Mouse (Mus musculus) erythroblast, embryonic 14.5 days (primary cell): ENCODE results near the gene Nfkbid. TPM values are rescaled to one million over a fixed set of nuclear protein-coding genes. Genes with fewer than 3 reads are reported as not detected.

ENCODE experiments used
- H3K27me3 ChIP-seq: 2 replicates; pipeline ENCODE4 v1.6.1; 2012; ENCODE audit warnings: inconsistent platforms; ENCODE audit not compliant: control insufficient read depth
- H3K36me3 ChIP-seq: 2 replicates; pipeline ENCODE4 v1.6.1; 2012; ENCODE audit warnings: mild to moderate bottlenecking, inconsistent platforms; ENCODE audit not compliant: control insufficient read depth
- H3K4me1 ChIP-seq: 2 replicates; pipeline ENCODE4 v1.6.1; 2012; ENCODE audit warnings: inconsistent platforms; ENCODE audit not compliant: control insufficient read depth
- H3K4me3 ChIP-seq: replicated peaks from 2 replicates; pipeline ENCODE3; 2012; ENCODE audit warnings: moderate library complexity, mild to moderate bottlenecking, inconsistent platforms
- H3K9me3 ChIP-seq: 2 replicates; pipeline ENCODE4 v1.6.1; 2012; ENCODE audit warnings: low read length, inconsistent platforms, mixed read lengths; ENCODE audit not compliant: control insufficient read depth
- GATA1 ChIP-seq: IDR thresholded peaks from 2 replicates; pipeline ENCODE4 v1.6.1; 2012; ENCODE audit warnings: low read length, inconsistent platforms, mixed read lengths
- TAL1 ChIP-seq: IDR thresholded peaks from 3 replicates; pipeline ENCODE4 v1.6.1; 2012; ENCODE audit warnings: low read length, inconsistent platforms, mixed read lengths
- polyA plus RNA-seq: library from polyadenylated mRNA; stranded (reverse); fragments of >175 nt; gene quantifications from 2 replicates; pipeline ENCODE4 v1.2.3, GENCODE M21; 2012

Gene Nfkbid
- 0.23 and 0.30 TPM in 2 replicates for polyA plus RNA-seq

- TF ChIP-seq GATA1 (no peak), TAL1 (no peak)
- Histone ChIP-seq H3K27me3 (peaks cover 12% of the 10 kb centered on the region), H3K4me3 (peak within 1 kb of the TSS; percentile 63)
Measured at GRCm38 (mm10) chr7:30421175-30421889, at the start of gene Nfkbid. Gene Nfkbid (plus strand): TSS chr7:30421732.

DNA sequence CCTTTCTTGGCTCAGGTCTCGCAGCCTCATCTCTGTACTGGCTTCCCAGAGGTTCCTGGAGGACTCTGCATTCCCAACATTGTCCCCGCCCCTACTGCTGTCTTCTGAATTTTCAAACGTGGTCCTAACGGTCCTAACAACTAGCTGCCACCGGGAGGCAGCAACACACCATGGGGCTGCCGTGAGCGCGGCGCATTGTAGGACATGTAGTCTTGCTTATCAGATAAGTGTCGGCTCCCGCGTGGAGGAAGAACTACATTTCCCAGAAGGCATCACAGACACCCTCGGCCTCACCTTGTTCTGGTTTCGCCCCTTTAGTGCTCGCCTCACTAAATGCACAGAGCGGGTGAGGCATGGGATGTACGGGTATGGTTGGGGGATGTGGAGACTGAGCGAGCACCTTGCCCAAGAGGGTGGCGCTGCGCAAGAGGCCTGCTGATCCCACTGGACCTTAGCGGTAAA lies 48.0 kb upstream of the Nfkbid start:
- H3K4me3 ChIP-seq, result peak overlapping the region; percentile 62
- H3K36me3 ChIP-seq, result no peaks in the 10 kb centered on the region
- H3K27me3 ChIP-seq, result no peaks in the 10 kb centered on the region
- peaks cover 7% of the 10 kb centered on the region for H3K4me1 ChIP-seq
- no peaks in the 10 kb centered on the region for H3K9me3 ChIP-seq
- TF ChIP-seq GATA1, result peak; percentile 65
- no peak for TF ChIP-seq TAL1

More at GRCm38 (mm10) chr7:30421175-30421889, at the start of gene Nfkbid:
- H3K36me3 ChIP-seq, result peaks cover 10% of the 10 kb centered on the region
- no peaks in the 10 kb centered on the region for H3K9me3 ChIP-seq
- peaks cover 27% of the 10 kb centered on the region for H3K4me1 ChIP-seq

DNA sequence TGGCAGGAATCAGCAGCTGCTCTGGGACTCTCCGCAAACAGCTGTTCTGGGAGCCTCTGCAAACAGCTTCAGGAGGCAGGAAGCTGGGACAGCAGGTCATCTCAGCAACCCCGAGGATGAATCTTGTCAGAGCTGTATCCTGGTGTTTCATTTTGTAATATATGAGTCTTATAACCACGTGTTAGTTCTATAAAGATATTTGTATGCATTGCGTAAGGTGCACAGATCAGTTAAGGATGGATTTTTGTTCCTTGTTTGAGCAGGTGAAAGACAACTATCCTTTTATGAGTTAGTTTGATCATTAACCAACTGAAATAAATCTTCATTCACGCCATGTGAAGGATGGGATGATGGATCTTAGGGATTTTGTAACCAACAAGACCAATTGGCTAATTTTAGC lies 41.5 kb upstream of the Nfkbid start:
- Histone ChIP-seq H3K27me3 (no peaks in the 10 kb centered on the region), H3K36me3 (no peaks in the 10 kb centered on the region), H3K4me1 (no peaks in the 10 kb centered on the region), H3K9me3 (no peaks in the 10 kb centered on the region), H3K4me3 (no peak overlapping the region)
- TF ChIP-seq GATA1 (no peak), TAL1 (no peak)

DNA sequence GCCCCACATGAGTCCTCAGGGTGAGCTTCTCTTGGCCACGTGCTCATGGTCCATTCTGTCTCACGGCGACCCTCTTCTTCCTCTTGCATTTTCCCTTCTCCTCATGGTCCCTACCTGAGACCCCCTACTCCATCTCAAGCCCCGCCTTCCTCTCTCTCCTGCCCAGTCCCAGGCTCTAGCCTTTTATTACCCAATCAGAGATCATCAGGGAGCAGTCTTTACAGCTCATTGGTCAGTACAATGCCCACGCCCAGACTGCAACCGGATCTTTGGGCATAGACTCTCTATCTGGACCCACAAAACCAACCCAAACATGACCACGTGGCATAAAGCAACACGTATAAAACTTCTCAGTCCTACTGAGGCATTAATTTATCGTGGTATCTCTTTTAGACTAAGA lies 37.4 kb upstream of the Nfkbid start:
- H3K4me3 ChIP-seq, result no peak overlapping the region
- H3K27me3 ChIP-seq, result no peaks in the 10 kb centered on the region
- H3K9me3 ChIP-seq, result no peaks in the 10 kb centered on the region
- H3K4me1 ChIP-seq, result no peaks in the 10 kb centered on the region
- no peaks in the 10 kb centered on the region for H3K36me3 ChIP-seq
- TF ChIP-seq GATA1 (no peak), TAL1 (no peak)

GRCm38 (mm10) chr7:30392746-30393520 lies 28.6 kb upstream of the Nfkbid start:
- no peaks in the 10 kb centered on the region for H3K27me3 ChIP-seq
- H3K36me3 ChIP-seq, result no peaks in the 10 kb centered on the region
- H3K9me3 ChIP-seq, result no peaks in the 10 kb centered on the region
- no peak overlapping the region for H3K4me3 ChIP-seq
- TF ChIP-seq TAL1 (no peak), GATA1 (no peak)
- no peaks in the 10 kb centered on the region for H3K4me1 ChIP-seq

DNA sequence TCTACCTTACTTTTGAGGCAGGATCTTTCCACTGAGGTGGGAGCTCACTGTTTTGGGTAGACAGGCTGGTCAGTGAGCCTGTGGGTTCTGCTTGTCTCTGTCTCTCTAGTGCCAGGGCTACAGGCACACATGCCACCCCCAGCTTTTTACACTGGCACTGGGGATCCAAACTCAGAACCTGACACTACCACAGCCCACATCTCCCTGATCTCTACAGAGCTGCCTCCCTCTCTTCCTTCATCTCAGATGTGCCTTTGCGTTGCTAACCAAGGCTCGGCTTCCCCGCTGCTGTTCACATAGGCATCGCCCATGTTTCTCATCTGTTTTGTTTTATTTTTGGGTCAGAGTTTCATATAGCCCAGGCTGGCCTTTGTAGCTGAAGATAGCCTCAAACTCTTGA lies 27.9 kb upstream of the Nfkbid start:
- Histone ChIP-seq H3K4me1 (no peaks in the 10 kb centered on the region), H3K4me3 (no peak overlapping the region), H3K9me3 (no peaks in the 10 kb centered on the region), H3K27me3 (no peaks in the 10 kb centered on the region), H3K36me3 (no peaks in the 10 kb centered on the region)
- TF ChIP-seq GATA1 (no peak), TAL1 (no peak)

DNA sequence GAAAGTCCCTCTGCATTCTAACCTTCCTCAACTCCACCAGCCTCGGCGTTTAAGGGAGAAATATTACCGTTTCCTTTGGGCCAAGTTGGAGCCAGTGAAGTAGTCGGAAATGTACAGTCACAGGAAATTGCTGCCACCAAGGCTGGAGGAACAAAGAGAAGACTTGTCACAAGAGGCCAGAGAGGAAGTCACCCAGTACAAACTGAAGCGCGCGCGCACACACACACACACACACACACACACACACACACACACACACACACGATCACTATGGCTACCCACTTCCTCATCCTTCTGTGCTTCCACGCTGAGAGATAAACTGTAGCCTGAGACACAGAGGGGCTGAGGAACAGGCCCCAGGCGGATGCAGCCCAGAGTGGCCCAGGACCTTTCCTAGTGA lies 27.2 kb upstream of the Nfkbid start:
- H3K36me3 ChIP-seq, result no peaks in the 10 kb centered on the region
- no peaks in the 10 kb centered on the region for H3K27me3 ChIP-seq
- H3K9me3 ChIP-seq, result no peaks in the 10 kb centered on the region
- no peaks in the 10 kb centered on the region for H3K4me1 ChIP-seq
- H3K4me3 ChIP-seq, result no peak overlapping the region
- no peak for TF ChIP-seq TAL1
- no peak for TF ChIP-seq GATA1

DNA sequence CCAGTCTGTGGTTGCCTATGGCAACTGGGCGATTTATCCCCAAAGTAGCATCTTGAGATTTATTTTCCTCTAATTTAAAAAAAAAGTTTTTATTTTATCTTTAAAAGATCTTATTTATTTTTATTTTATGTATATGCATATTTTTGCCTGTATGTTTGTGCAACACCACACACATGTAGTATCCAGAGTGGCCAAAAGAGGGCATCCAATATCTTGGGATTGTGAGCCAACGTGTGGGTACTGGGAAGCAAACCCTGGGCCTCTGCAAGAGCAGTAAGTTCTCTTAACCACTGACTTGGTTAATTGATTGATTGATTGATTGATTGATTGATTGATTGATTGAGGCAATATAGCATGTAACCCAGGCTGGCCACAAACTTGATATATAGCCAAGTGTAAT lies 26.7 kb upstream of the Nfkbid start:
- H3K36me3 ChIP-seq, result no peaks in the 10 kb centered on the region
- no peaks in the 10 kb centered on the region for H3K4me1 ChIP-seq
- no peak overlapping the region for H3K4me3 ChIP-seq
- no peaks in the 10 kb centered on the region for H3K9me3 ChIP-seq
- TF ChIP-seq GATA1 (no peak), TAL1 (no peak)
- H3K27me3 ChIP-seq, result no peaks in the 10 kb centered on the region

DNA sequence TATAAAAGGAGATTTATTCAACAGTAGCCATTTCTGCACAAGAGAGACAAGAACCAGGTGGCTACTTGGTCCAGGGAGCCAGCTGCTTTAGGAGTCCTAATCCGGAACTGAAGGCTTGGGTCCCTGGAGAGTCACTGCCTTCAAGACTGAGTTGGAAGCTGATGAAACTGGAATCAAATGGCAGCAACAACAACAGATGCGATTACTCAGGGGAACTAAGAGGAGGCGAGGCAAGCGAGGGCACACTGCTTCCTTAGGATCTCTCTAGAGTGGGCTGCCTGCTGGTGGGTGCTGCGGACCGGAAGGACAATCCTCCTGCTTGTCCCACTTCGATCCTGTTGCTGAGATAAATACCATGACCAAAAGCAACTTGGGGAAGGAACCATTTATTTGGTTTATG lies 21.9 kb upstream of the Nfkbid start:
- H3K9me3 ChIP-seq, result no peaks in the 10 kb centered on the region; the same call in 1 of the 2 replicates
- H3K36me3 ChIP-seq, result no peaks in the 10 kb centered on the region
- H3K4me1 ChIP-seq, result no peaks in the 10 kb centered on the region
- no peak for TF ChIP-seq GATA1
- TF ChIP-seq TAL1, result no peak
- no peak overlapping the region for H3K4me3 ChIP-seq
- no peaks in the 10 kb centered on the region for H3K27me3 ChIP-seq
